Mouse (Mus musculus) forebrain, embryonic 16.5 days (tissue): Measurements from ENCODE around the gene Kctd18. TPM values are rescaled to one million over a fixed set of nuclear protein-coding genes. Genes with fewer than 3 reads are reported as not detected.

Source experiments
- ATAC-seq: fragments of 200-750 bp; cut with Nextera tagmentation; 2 replicates; pipeline ENCODE4 v1.8.0; 2017; ENCODE audit warnings: mild to moderate bottlenecking, moderate library complexity
- H3K27ac ChIP-seq: fragments of 300-500 bp; sonication (generic); 2 replicates; pipeline ENCODE4 v1.5.1; 2014; ENCODE audit warnings: low read length, control low read depth
- H3K27me3 ChIP-seq: fragments of 300-500 bp; sonication (generic); replicated peaks from 2 replicates; pipeline ENCODE4 v1.6.1; 2014; ENCODE audit warnings: low read length; ENCODE audit not compliant: control insufficient read depth, insufficient read depth
- H3K36me3 ChIP-seq: fragments of 300-500 bp; sonication (generic); 2 replicates; pipeline ENCODE4 v1.6.1; 2014; ENCODE audit not compliant: control insufficient read depth, insufficient read depth
- H3K4me1 ChIP-seq: fragments of 300-500 bp; sonication (generic); replicated peaks from 2 replicates; pipeline ENCODE4 v1.6.1; 2014; ENCODE audit warnings: low read length; ENCODE audit not compliant: control insufficient read depth, insufficient read depth
- H3K4me2 ChIP-seq: fragments of 300-500 bp; sonication (generic); 2 replicates; pipeline ENCODE4 v1.6.1; 2014; ENCODE audit warnings: mild to moderate bottlenecking, low read length, control low read depth
- H3K4me3 ChIP-seq: fragments of 300-500 bp; sonication (generic); replicated peaks from 2 replicates; pipeline ENCODE4 v1.5.1; 2014; ENCODE audit warnings: mild to moderate bottlenecking, low read length, control low read depth
- H3K9ac ChIP-seq: fragments of 300-500 bp; sonication (generic); replicated peaks from 2 replicates; pipeline ENCODE4 v1.6.1; 2014; ENCODE audit warnings: low read depth, low read length, control low read depth
- H3K9me3 ChIP-seq: fragments of 300-500 bp; sonication (generic); 2 replicates; pipeline ENCODE4 v1.6.1; 2016; ENCODE audit warnings: low read length; ENCODE audit not compliant: control insufficient read depth
- WGBS: fragments of 180-500 bp; shearing (Covaris S2); extraction: QIAGEN DNeasy Blood & Tissue Kit; methylation state at CpG from one replicate; pipeline ENCODE4 v1.1.7; 2014; 5-methylcytosine and 5-hydroxymethylcytosine counted together
- polyA plus RNA-seq: library from polyadenylated mRNA; unstranded; fragments of >200 nt; fragmentation: Nextera tagmentation; extraction: Ambion mirVana; gene quantifications from 2 replicates; pipeline ENCODE4 v1.2.1, GENCODE M21; 2015

Kctd18 gene
- polyA plus RNA-seq, 1 experiment from 2014 or later = 31.5 TPM

GRCm38 (mm10) chr1:57940691-57941090, 78.1 kb downstream of the Kctd18 start:
- Histone ChIP-seq H3K4me3 (no peak overlapping the region), H3K9me3 (no peaks in the 10 kb centered on the region), H3K4me1 (peaks cover 7% of the 10 kb centered on the region), H3K4me2 (no peak overlapping the region), H3K36me3 (no peaks in the 10 kb centered on the region), H3K27ac (no peak overlapping the region), H3K27me3 (no peaks in the 10 kb centered on the region), H3K9ac (no peak overlapping the region)
- WGBS = 11% methylated on average over 10 of the region's 10 CpGs
- ATAC-seq = peak; percentile 78

- ATAC-seq = no peak
- Histone ChIP-seq H3K27ac (no peak overlapping the region), H3K27me3 (no peaks in the 10 kb centered on the region), H3K4me3 (no peak overlapping the region), H3K4me1 (no peaks in the 10 kb centered on the region), H3K9me3 (no peaks in the 10 kb centered on the region), H3K4me2 (no peak overlapping the region), H3K9ac (no peak overlapping the region), H3K36me3 (no peaks in the 10 kb centered on the region)
- 27% methylated on average over 1 of the region's 1 CpGs for WGBS
These were observed 84.5 kb downstream of the Kctd18 start for GRCm38 (mm10) chr1:57934287-57934686.

- no peaks in the 10 kb centered on the region for H3K36me3 ChIP-seq
- H3K4me3 ChIP-seq = no peak overlapping the region
- WGBS = 66% methylated on average over 4 of the region's 4 CpGs
- no peaks in the 10 kb centered on the region for H3K4me1 ChIP-seq
- H3K27ac ChIP-seq = no peak overlapping the region
- no peaks in the 10 kb centered on the region for H3K27me3 ChIP-seq
- H3K4me2 ChIP-seq = no peak overlapping the region
- no peaks in the 10 kb centered on the region for H3K9me3 ChIP-seq
- no peak overlapping the region for H3K9ac ChIP-seq
- ATAC-seq = no peak
These were observed 100.2 kb downstream of the Kctd18 start for GRCm38 (mm10) chr1:57918567-57918966.

- Histone ChIP-seq H3K4me3 (no peak overlapping the region), H3K4me2 (no peak overlapping the region), H3K36me3 (no peaks in the 10 kb centered on the region), H3K9ac (no peak overlapping the region), H3K27ac (no peak overlapping the region), H3K27me3 (no peaks in the 10 kb centered on the region), H3K4me1 (no peaks in the 10 kb centered on the region), H3K9me3 (no peaks in the 10 kb centered on the region)
- 92% methylated on average over 5 of the region's 5 CpGs for WGBS
- no peak for ATAC-seq
These were observed 101.4 kb downstream of the Kctd18 start for GRCm38 (mm10) chr1:57917342-57917741.

- H3K27ac ChIP-seq = no peak overlapping the region
- ATAC-seq = no peak
These were observed 107.2 kb downstream of the Kctd18 start for GRCm38 (mm10) chr1:57911561-57911960.

GRCm38 (mm10) chr1:57906312-57906711, 112.4 kb downstream of the Kctd18 start:
- H3K4me2 ChIP-seq = no peak overlapping the region
- H3K36me3 ChIP-seq = 0 out of 2 replicates have a peak, but pooled peaks cover 2% of the 10 kb centered on the region
- H3K27ac ChIP-seq = no peak overlapping the region
- H3K4me1 ChIP-seq = peaks cover 10% of the 10 kb centered on the region
- ATAC-seq = no peak
- no peaks in the 10 kb centered on the region for H3K9me3 ChIP-seq
- no peak overlapping the region for H3K4me3 ChIP-seq
- no peak overlapping the region for H3K9ac ChIP-seq
- H3K27me3 ChIP-seq = no peaks in the 10 kb centered on the region

More at GRCm38 (mm10) chr1:57911561-57911960, 107.2 kb downstream of the Kctd18 start:
- H3K4me2 ChIP-seq = no peak overlapping the region
- H3K4me1 ChIP-seq = peaks cover 10% of the 10 kb centered on the region
- 0 out of 2 replicates have a peak, but pooled peaks cover 2% of the 10 kb centered on the region for H3K36me3 ChIP-seq
- no peak overlapping the region for H3K9ac ChIP-seq
- no peaks in the 10 kb centered on the region for H3K9me3 ChIP-seq
- H3K27me3 ChIP-seq = no peaks in the 10 kb centered on the region
- 80% methylated on average over 6 of the region's 6 CpGs for WGBS
- no peak overlapping the region for H3K4me3 ChIP-seq

- Histone ChIP-seq H3K9me3 (no peaks in the 10 kb centered on the region), H3K4me1 (peaks cover 10% of the 10 kb centered on the region), H3K27ac (no peak overlapping the region), H3K9ac (no peak overlapping the region), H3K4me2 (no peak overlapping the region), H3K4me3 (no peak overlapping the region), H3K36me3 (0 out of 2 replicates have a peak, but pooled peaks cover 2% of the 10 kb centered on the region), H3K27me3 (no peaks in the 10 kb centered on the region)
- WGBS = 81% methylated on average over 3 of the region's 3 CpGs
- ATAC-seq = no peak
These were observed 112.8 kb downstream of the Kctd18 start for GRCm38 (mm10) chr1:57905912-57906311.

Other genes with a start within 250 kb of the Kctd18 start
- 51.5 and 52.3 TPM in 2 replicates for gene Spats2l, start 244.8 kb downstream of the Kctd18 start, polyA plus RNA-seq
- gene Sgo2a, start 23.0 kb downstream of the Kctd18 start, polyA plus RNA-seq = 7.8 and 9.4 TPM in 2 replicates
- 0.25 and 0.37 TPM in 2 replicates for gene Aox1, start 11.0 kb upstream of the Kctd18 start, polyA plus RNA-seq
- gene Aox3, start 94.2 kb upstream of the Kctd18 start, polyA plus RNA-seq = 0.33 and 0.37 TPM in 2 replicates
- 2.1 TPM in 2 replicates for gene Aox4, start 191.4 kb upstream of the Kctd18 start, polyA plus RNA-seq